In the genomic region with DNA sequence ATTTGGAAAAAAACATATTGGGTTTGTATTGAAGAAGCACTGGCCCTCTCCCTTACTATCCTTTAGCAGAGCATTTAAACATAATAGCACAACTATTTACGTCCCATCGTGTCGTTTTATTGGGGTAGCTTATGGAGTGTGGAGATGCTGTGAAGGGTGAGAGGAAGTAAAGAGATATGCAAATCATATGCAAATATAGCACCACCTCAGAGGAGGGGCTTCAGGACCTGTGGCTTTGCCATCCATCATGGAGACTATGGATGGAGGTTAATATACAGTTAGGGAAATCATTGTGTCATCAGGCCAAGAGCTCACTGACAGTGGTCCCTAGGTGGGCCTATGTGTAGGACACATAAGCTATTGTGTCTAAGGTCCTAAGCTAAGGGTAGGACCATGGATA, we compare ENCODE assay signal across 25 mouse cellular contexts.
DNase-seq lines count a peak whose midpoint lies in the region; ATAC-seq lines count a peak whose summit lies in the region.
"Had no signal": no experiment of that assay in that cellular context is flagged by ENCODE, and none has a peak within 500 bp of the region (broad histone marks: within the 10 kb centered on the region; RNA-seq: fewer than 3 reads in every experiment).

No protein-coding gene starts in this region.

- no peak overlapping the region for H3K4me2 ChIP-seq in limb, embryonic 12.5 days
- no peak overlapping the region for H3K4me2 ChIP-seq in hindbrain, embryonic 12.5 days (replicated peaks)
- H3K4me2 ChIP-seq: embryonic facial prominence, embryonic 12.5 days; liver, embryonic 11.5 days had no signal

- no peak overlapping the region for H3K27ac ChIP-seq in limb, embryonic 12.5 days
- no peak overlapping the region; the same call in 1 of the 2 replicates for H3K27ac ChIP-seq in limb, embryonic 10.5 days
- H3K27ac ChIP-seq in hindbrain, embryonic 12.5 days, result no peak overlapping the region
- H3K27ac ChIP-seq: embryonic facial prominence, embryonic 12.5 days; gastrocnemius, adult 2 months; kidney, postnatal 0 days; macrophage had no signal

- peaks cover 13% of the 10 kb centered on the region for H3K4me1 ChIP-seq in limb, embryonic 12.5 days (replicated peaks)
- H3K4me1 ChIP-seq in limb, embryonic 10.5 days, result peaks cover 24% of the 10 kb centered on the region
- H3K4me1 ChIP-seq in hindbrain, embryonic 12.5 days, result peaks cover 25% of the 10 kb centered on the region

- no peak overlapping the region for H3K4me3 ChIP-seq in limb, embryonic 12.5 days (replicated peaks)
- H3K4me3 ChIP-seq in limb, embryonic 10.5 days, result no peak overlapping the region
- no peak overlapping the region for H3K4me3 ChIP-seq in hindbrain, embryonic 12.5 days
- H3K4me3 ChIP-seq: embryonic facial prominence, embryonic 12.5 days; gastrocnemius, adult 2 months; myocyte had no signal

- 0 out of 2 replicates have a peak, but pooled peaks have one; percentile 20 for ATAC-seq in limb, embryonic 12.5 days (ENCODE audit: insufficient number of reproducible peaks, insufficient read depth, low FRiP score, low TSS enrichment, low read depth)
- ATAC-seq in hindbrain, embryonic 12.5 days (ENCODE audit: low FRiP score), result peak; percentile 65
- ATAC-seq: inflammation-experienced regulatory T-cells, adult 6 months; liver, postnatal 0 days; lung, postnatal 0 days; Patski had no signal

- 79% methylated on average over 3 of the region's 3 CpGs for WGBS in limb, embryonic 12.5 days
- 74% methylated on average over 3 of the region's 3 CpGs for WGBS in limb, embryonic 10.5 days
- 60% methylated on average over 3 of the region's 3 CpGs for WGBS in hindbrain, embryonic 12.5 days

- no peaks in the 10 kb centered on the region for H3K9me3 ChIP-seq in limb, embryonic 12.5 days
- H3K9me3 ChIP-seq in limb, embryonic 10.5 days (replicated peaks), result no peaks in the 10 kb centered on the region
- no peaks in the 10 kb centered on the region for H3K9me3 ChIP-seq in hindbrain, embryonic 12.5 days (replicated peaks)

- no peaks in the 10 kb centered on the region for H3K27me3 ChIP-seq in limb, embryonic 12.5 days
- H3K27me3 ChIP-seq in limb, embryonic 10.5 days (ENCODE audit: low read depth, poor library complexity, severe bottlenecking), result no peaks in the 10 kb centered on the region
- H3K27me3 ChIP-seq in hindbrain, embryonic 12.5 days, result 0 out of 2 replicates have a peak, but pooled peaks cover 3% of the 10 kb centered on the region
- H3K27me3 ChIP-seq: CH12.LX; embryonic facial prominence, embryonic 12.5 days; Patski had no signal

- H3K36me3 ChIP-seq in limb, embryonic 12.5 days, result no peaks in the 10 kb centered on the region
- no peaks in the 10 kb centered on the region for H3K36me3 ChIP-seq in limb, embryonic 10.5 days
- no peaks in the 10 kb centered on the region for H3K36me3 ChIP-seq in hindbrain, embryonic 12.5 days
- H3K36me3 ChIP-seq: embryonic facial prominence, embryonic 12.5 days; G1E had no signal

- DNase-seq in limb, embryonic 10.5 days (ENCODE audit: low spot score), result no peak
- peak; percentile 45 for DNase-seq in retina, postnatal 1 day
- no peak for DNase-seq in retina, embryonic 14.5 days (ENCODE audit: low spot score)
- no peak for DNase-seq in heart, postnatal 4 days
- no peak for DNase-seq in urinary bladder, adult 18-20 months (ENCODE audit: low spot score in 2 of 2)
- DNase-seq: adrenal gland, adult 2 months; B cell, adult 2 months; cerebellum, adult 11 months; gastrocnemius, adult 2 months; kidney, adult 18-20 months; liver, postnatal 0 days; right cerebral cortex, postnatal 25 days; spleen, adult 18-20 months had no signal

- no peak overlapping the region for H3K9ac ChIP-seq in limb, embryonic 12.5 days (replicated peaks)
- H3K9ac ChIP-seq in hindbrain, embryonic 12.5 days, result no peak overlapping the region
- H3K9ac ChIP-seq: embryonic facial prominence, embryonic 12.5 days; liver, postnatal 0 days had no signal
